Comparison of ENCODE assay signal across 13 mouse cellular contexts in genomic region chr16:36553624-36554023, GRCm38 (mm10). TPM values are rescaled to one million over a fixed set of nuclear protein-coding genes. Genes with fewer than 3 reads are reported as not detected.
A peak's percentile ranks its signal among the peaks of the same experiment; 100 is the strongest.
DNase-seq lines count a peak whose midpoint lies in the region; ATAC-seq and TF ChIP-seq lines count a peak whose summit lies in the region.
"Had no signal": no experiment of that assay in that cellular context is flagged by ENCODE, and none has a peak within 500 bp of the region (broad histone marks: within the 10 kb centered on the region; RNA-seq: fewer than 3 reads in every experiment).

No protein-coding gene starts in this region.

- H3K4me2 ChIP-seq in intestine, postnatal 0 days (replicated peaks; ENCODE audit: low read depth): no peak overlapping the region
- no peak overlapping the region for H3K4me2 ChIP-seq in intestine, embryonic 15.5 days (replicated peaks)
- no peak overlapping the region for H3K4me2 ChIP-seq in kidney, embryonic 16.5 days (replicated peaks; ENCODE audit: low read depth, low read length)
- H3K4me2 ChIP-seq: limb, embryonic 15.5 days had no signal

- H3K4me1 ChIP-seq in intestine, postnatal 0 days (replicated peaks; ENCODE audit: control insufficient read depth, insufficient read depth, low read length): no peaks in the 10 kb centered on the region
- no peaks in the 10 kb centered on the region for H3K4me1 ChIP-seq in intestine, embryonic 15.5 days (replicated peaks)
- H3K4me1 ChIP-seq in spleen, adult 2 months (ENCODE audit: control insufficient read depth, insufficient read depth, insufficient read length): no peaks in the 10 kb centered on the region
- H3K4me1 ChIP-seq in ES-Bruce4 (ENCODE audit: control insufficient read depth, insufficient read depth, low read length): no peaks in the 10 kb centered on the region
- H3K4me1 ChIP-seq in kidney, embryonic 16.5 days (ENCODE audit: insufficient read depth, low read length): no peaks in the 10 kb centered on the region
- H3K4me1 ChIP-seq: hindbrain, embryonic 10.5 days; limb, embryonic 15.5 days; megakaryocyte, embryonic 14.5 days had no signal

- H3K36me3 ChIP-seq in intestine, postnatal 0 days (ENCODE audit: control insufficient read depth, insufficient read depth): no peaks in the 10 kb centered on the region
- no peaks in the 10 kb centered on the region for H3K36me3 ChIP-seq in intestine, embryonic 15.5 days
- H3K36me3 ChIP-seq in spleen, adult 2 months (ENCODE audit: control insufficient read depth, insufficient read depth, low read length): no peaks in the 10 kb centered on the region
- H3K36me3 ChIP-seq in ES-Bruce4 (ENCODE audit: control insufficient read depth, insufficient read depth, low read length, poor library complexity, severe bottlenecking): no peaks in the 10 kb centered on the region
- no peaks in the 10 kb centered on the region for H3K36me3 ChIP-seq in kidney, embryonic 16.5 days (ENCODE audit: insufficient read depth, low read length)
- H3K36me3 ChIP-seq: hindbrain, embryonic 10.5 days; limb, embryonic 15.5 days had no signal

- H3K4me3 ChIP-seq in intestine, postnatal 0 days (ENCODE audit: low read depth, low read length): no peak overlapping the region
- no peak overlapping the region for H3K4me3 ChIP-seq in intestine, embryonic 15.5 days (replicated peaks)
- H3K4me3 ChIP-seq in spleen, adult 2 months (ENCODE audit: extremely low read depth, insufficient read depth, insufficient read length): no peak overlapping the region
- no peak overlapping the region for H3K4me3 ChIP-seq in ES-Bruce4 (ENCODE audit: low read depth, low read length)
- no peak overlapping the region for H3K4me3 ChIP-seq in kidney, embryonic 16.5 days (ENCODE audit: low read length)
- H3K4me3 ChIP-seq: hindbrain, embryonic 10.5 days; limb, embryonic 15.5 days; megakaryocyte, embryonic 14.5 days had no signal

- no peak overlapping the region for H3K27ac ChIP-seq in intestine, postnatal 0 days (ENCODE audit: low read depth, low read length)
- no peak overlapping the region for H3K27ac ChIP-seq in intestine, embryonic 15.5 days
- no peak overlapping the region for H3K27ac ChIP-seq in spleen, adult 2 months (ENCODE audit: insufficient read depth, low read length)
- H3K27ac ChIP-seq in ES-Bruce4 (ENCODE audit: insufficient read depth, low read length): no peak overlapping the region
- H3K27ac ChIP-seq in kidney, embryonic 16.5 days (ENCODE audit: low read length): no peak overlapping the region
- H3K27ac ChIP-seq: hindbrain, embryonic 10.5 days; limb, embryonic 15.5 days had no signal

- no peak overlapping the region for H3K9ac ChIP-seq in intestine, postnatal 0 days (ENCODE audit: low read depth, low read length)
- H3K9ac ChIP-seq in intestine, embryonic 15.5 days: no peak overlapping the region
- H3K9ac ChIP-seq in ES-Bruce4 (ENCODE audit: low read depth, poor library complexity, severe bottlenecking): no peak overlapping the region
- no peak overlapping the region for H3K9ac ChIP-seq in kidney, embryonic 16.5 days (replicated peaks; ENCODE audit: low read length)
- H3K9ac ChIP-seq: limb, embryonic 15.5 days had no signal

- TF ChIP-seq EP300 in ES-Bruce4 (IDR thresholded peaks at IDR 0.05; ENCODE audit: insufficient read depth, low read depth, low read length): no peak

- DNase-seq in spleen, adult 2 months (ENCODE audit: low read depth in 1 of 2, low spot score in 2 of 2): no peak
- no peak for DNase-seq in spleen, adult 18-20 months
- DNase-seq in induced T-regulatory cell, adult 2 months (ENCODE audit: low read depth): peak; percentile 39
- DNase-seq in urinary bladder, postnatal 10 days (ENCODE audit: low spot score): no peak
- DNase-seq: adrenal gland, adult 8-10 months; kidney, adult 8-10 months had no signal

- no peak for TF ChIP-seq POLR2A in spleen, adult 2 months (IDR thresholded peaks at IDR 0.05; ENCODE audit: low read depth, low read length)
- TF ChIP-seq POLR2A in ES-Bruce4 (IDR thresholded peaks at IDR 0.05; ENCODE audit: insufficient read depth, low read length): no peak

- H3K9me3 ChIP-seq in intestine, postnatal 0 days (ENCODE audit: control insufficient read depth): no peaks in the 10 kb centered on the region
- no peaks in the 10 kb centered on the region for H3K9me3 ChIP-seq in intestine, embryonic 15.5 days
- 0 out of 2 replicates have a peak, but pooled peaks cover 4% of the 10 kb centered on the region for H3K9me3 ChIP-seq in ES-Bruce4 (replicated peaks; ENCODE audit: control insufficient read depth, insufficient read depth, low read length, poor library complexity, severe bottlenecking)
- H3K9me3 ChIP-seq in kidney, embryonic 16.5 days (ENCODE audit: low read length): peaks cover 9% of the 10 kb centered on the region

- 96% methylated on average over 3 of the region's 3 CpGs for WGBS in intestine, postnatal 0 days
- 95% methylated on average over 3 of the region's 3 CpGs for WGBS in intestine, embryonic 15.5 days
- 89% methylated on average over 3 of the region's 3 CpGs for WGBS in spleen, adult 2 months
- 99% methylated on average over 3 of the region's 3 CpGs for WGBS in kidney, embryonic 16.5 days

- ATAC-seq in intestine, postnatal 0 days: no peak
- ATAC-seq in intestine, embryonic 15.5 days: no peak
- ATAC-seq in kidney, embryonic 16.5 days (ENCODE audit: low FRiP score, low TSS enrichment): no peak

- TF ChIP-seq CTCF in intestine, postnatal 0 days (IDR thresholded peaks at IDR 0.05; ENCODE audit: low read depth): peak; percentile 54
- TF ChIP-seq CTCF in spleen, adult 2 months (IDR thresholded peaks at IDR 0.05; ENCODE audit: extremely low read depth, insufficient read depth, insufficient read length, insufficient replicate concordance): 0 out of 2 replicates have a peak, but pooled peaks have one; percentile 2
- peak; percentile 39 for TF ChIP-seq CTCF in ES-Bruce4 (IDR thresholded peaks at IDR 0.05; ENCODE audit: low read depth, low read length)

- H3K27me3 ChIP-seq in intestine, postnatal 0 days (replicated peaks; ENCODE audit: control insufficient read depth, insufficient read depth, low read length): no peaks in the 10 kb centered on the region
- H3K27me3 ChIP-seq in intestine, embryonic 15.5 days (replicated peaks): no peaks in the 10 kb centered on the region
- H3K27me3 ChIP-seq in spleen, adult 2 months (ENCODE audit: control insufficient read depth, insufficient read depth, low read length): no peaks in the 10 kb centered on the region
- H3K27me3 ChIP-seq in ES-Bruce4 (ENCODE audit: control insufficient read depth, insufficient read depth, low read length, poor library complexity, severe bottlenecking): no peaks in the 10 kb centered on the region
- no peaks in the 10 kb centered on the region for H3K27me3 ChIP-seq in kidney, embryonic 16.5 days (ENCODE audit: insufficient read depth, low read length)
- H3K27me3 ChIP-seq: limb, embryonic 15.5 days; megakaryocyte, embryonic 14.5 days had no signal

RNA-seq across cellular contexts. Expression of gene Casr, which starts 8.3 kb away (rescaled TPM):
- polyA plus RNA-seq in intestine, postnatal 0 days (2015; fragmentation: Nextera tagmentation; extraction: Ambion mirVana): 0.04 TPM in 1 of 2 replicates, not detected in the other
- 0.06 and 0.10 TPM in 2 replicates for polyA plus RNA-seq in intestine, embryonic 15.5 days (2015; fragmentation: Nextera tagmentation; extraction: Ambion mirVana)
- 0.01 and 0.02 TPM in 2 replicates for polyA plus RNA-seq in spleen, adult 2 months (2012; rRNA removed)
- 0.39 and 0.68 TPM in 2 replicates for polyA plus RNA-seq in ES-Bruce4 (2011; ENCODE audit: insufficient read depth, insufficient read length, low read depth, missing spikeins)
- 0.87 and 1.3 TPM in 2 replicates for polyA plus RNA-seq in kidney, embryonic 16.5 days (2015; fragmentation: Nextera tagmentation; extraction: Ambion mirVana)

Comparison
In these comparisons a context has a peak if more than half of its experiments do, and no peak if none do; other contexts are left out.
1. CTCF ChIP-seq: peak in every context shown above with its lines; median percentile 54 in intestine, postnatal 0 days; 39 in ES-Bruce4; 2 in spleen, adult 2 months.